Mouse (Mus musculus) heart, embryonic 13.5 days (tissue): ENCODE data around the gene Meaf6. TPM values are rescaled to one million over a fixed set of nuclear protein-coding genes. Genes with fewer than 3 reads are reported as not detected.
A peak's percentile ranks its signal among the peaks of the same experiment; 100 is the strongest.

ENCODE experiments used
- ATAC-seq: fragments of 200-750 bp; cut with Nextera tagmentation; 2 replicates; pipeline ENCODE4 v1.8.0; 2017; ENCODE audit warnings: moderate TSS enrichment; ENCODE audit not compliant: insufficient number of reproducible peaks, low FRiP score, low TSS enrichment; ENCODE audit errors: extremely low read depth
- H3K27ac ChIP-seq: fragments of 300-500 bp; sonication (generic); replicated peaks from 2 replicates; pipeline ENCODE4 v1.5.1; 2015; ENCODE audit warnings: moderate library complexity, mild to moderate bottlenecking, inconsistent platforms
- H3K27me3 ChIP-seq: fragments of 300-500 bp; sonication (generic); replicated peaks from 2 replicates; pipeline ENCODE4 v1.6.1; 2015; ENCODE audit warnings: mild to moderate bottlenecking, inconsistent platforms
- H3K36me3 ChIP-seq: fragments of 300-500 bp; sonication (generic); 2 replicates; pipeline ENCODE4 v1.6.1; 2015; ENCODE audit warnings: mild to moderate bottlenecking, inconsistent platforms
- H3K4me1 ChIP-seq: fragments of 300-500 bp; sonication (generic); 2 replicates; pipeline ENCODE4 v1.6.1; 2015; ENCODE audit warnings: inconsistent platforms
- H3K4me2 ChIP-seq: fragments of 300-500 bp; sonication (generic); 2 replicates; pipeline ENCODE4 v1.6.1; 2015; ENCODE audit warnings: inconsistent platforms, mild to moderate bottlenecking, moderate library complexity
- H3K4me3 ChIP-seq: fragments of 300-500 bp; sonication (generic); 2 replicates; pipeline ENCODE4 v1.5.1; 2015; ENCODE audit warnings: moderate library complexity, mild to moderate bottlenecking, inconsistent platforms
- H3K9ac ChIP-seq: fragments of 300-500 bp; sonication (generic); 2 replicates; pipeline ENCODE4 v1.6.1; 2015; ENCODE audit warnings: inconsistent platforms, mild to moderate bottlenecking, moderate library complexity
- H3K9me3 ChIP-seq: fragments of 300-500 bp; sonication (generic); 2 replicates; pipeline ENCODE4 v1.6.1; 2016; ENCODE audit warnings: inconsistent platforms
- WGBS: fragments of 180-500 bp; shearing (Covaris S2); methylation state at CpG from one replicate; pipeline ENCODE4 v1.1.7; 2015; ENCODE audit warnings: mixed read lengths; 5-methylcytosine and 5-hydroxymethylcytosine counted together
- polyA plus RNA-seq: library from polyadenylated mRNA; unstranded; fragments of >200 nt; fragmentation: Nextera tagmentation; extraction: Ambion mirVana; gene quantifications from 2 replicates; pipeline ENCODE4 v1.2.1, GENCODE M21; 2015

Gene Meaf6
- polyA plus RNA-seq, 1 experiment from 2014 or later: 42.6 TPM

DNA sequence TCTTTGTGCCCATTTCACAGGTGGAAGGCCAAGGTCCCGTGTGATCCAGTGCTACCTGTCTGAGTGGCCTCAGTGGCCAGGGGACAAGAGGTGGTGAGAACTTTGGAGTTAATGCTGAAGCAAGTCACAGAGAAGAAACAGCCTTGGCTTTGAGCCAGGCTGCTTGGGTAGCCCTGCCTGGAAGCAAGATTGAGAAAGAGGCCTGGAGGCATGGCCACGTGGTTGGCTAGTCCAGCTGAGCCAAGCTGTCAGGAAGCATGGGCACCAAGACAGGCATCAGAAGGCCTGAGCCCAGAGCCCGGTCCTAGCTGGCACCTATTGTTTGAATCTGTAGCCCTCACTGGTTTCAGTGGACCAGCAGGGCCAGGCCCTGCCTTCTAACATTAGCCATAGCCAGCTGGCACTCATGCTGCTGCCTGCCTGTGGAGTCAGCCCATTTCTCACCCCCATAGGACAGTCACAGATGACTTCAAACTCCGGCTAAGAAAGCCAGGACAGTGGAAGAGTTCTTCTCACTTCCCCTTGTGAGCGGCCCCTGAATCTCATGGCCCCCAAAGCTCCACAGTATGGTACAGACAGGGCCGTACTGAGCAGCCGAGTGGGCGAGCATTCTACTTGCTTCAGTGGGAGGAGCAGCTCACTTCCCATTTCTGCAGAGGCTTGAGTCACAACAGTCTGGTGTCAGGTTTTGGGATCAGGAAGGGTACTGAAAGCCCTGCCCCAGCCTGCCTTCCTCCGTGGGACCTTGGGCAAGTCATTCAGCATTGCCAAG, 31.3 kb downstream of the Meaf6 start:
- H3K9me3 ChIP-seq: no peaks in the 10 kb centered on the region
- WGBS: 73% methylated on average over 9 of the region's 9 CpGs
- peaks cover 20% of the 10 kb centered on the region for H3K36me3 ChIP-seq
- ATAC-seq: no peak
- H3K4me1 ChIP-seq: peaks cover 26% of the 10 kb centered on the region
- H3K27me3 ChIP-seq: no peaks in the 10 kb centered on the region
- H3K4me3 ChIP-seq: no peak overlapping the region
- no peak overlapping the region for H3K9ac ChIP-seq
- no peak overlapping the region for H3K27ac ChIP-seq
- no peak overlapping the region for H3K4me2 ChIP-seq

DNA sequence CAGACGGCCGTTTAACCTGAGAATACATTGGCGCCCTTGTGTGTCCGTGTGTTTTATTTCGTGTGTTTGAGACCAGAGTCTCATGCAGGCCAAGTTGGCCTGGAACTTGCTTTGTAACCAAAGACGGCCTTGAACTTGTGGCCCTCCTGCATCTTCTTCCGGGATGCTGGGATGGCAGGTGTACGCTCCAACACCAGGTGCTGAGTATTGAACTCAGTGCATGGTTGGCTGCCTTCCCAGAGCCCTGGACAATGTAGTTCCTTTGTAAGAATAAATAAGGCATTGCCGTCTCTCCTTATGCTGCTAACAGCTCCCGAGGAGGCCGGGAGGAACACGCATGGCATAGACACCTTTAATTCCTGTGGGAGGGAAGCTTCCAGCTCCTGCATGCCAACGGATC, 32.0 kb downstream of the Meaf6 start:
- H3K4me2 ChIP-seq: no peak overlapping the region
- ATAC-seq: no peak
- no peaks in the 10 kb centered on the region for H3K27me3 ChIP-seq
- no peaks in the 10 kb centered on the region for H3K9me3 ChIP-seq
- 70% methylated on average over 13 of the region's 13 CpGs for WGBS
- no peak overlapping the region for H3K27ac ChIP-seq
- no peak overlapping the region for H3K4me3 ChIP-seq
- peaks cover 16% of the 10 kb centered on the region for H3K36me3 ChIP-seq
- peaks cover 21% of the 10 kb centered on the region for H3K4me1 ChIP-seq
- H3K9ac ChIP-seq: no peak overlapping the region

DNA sequence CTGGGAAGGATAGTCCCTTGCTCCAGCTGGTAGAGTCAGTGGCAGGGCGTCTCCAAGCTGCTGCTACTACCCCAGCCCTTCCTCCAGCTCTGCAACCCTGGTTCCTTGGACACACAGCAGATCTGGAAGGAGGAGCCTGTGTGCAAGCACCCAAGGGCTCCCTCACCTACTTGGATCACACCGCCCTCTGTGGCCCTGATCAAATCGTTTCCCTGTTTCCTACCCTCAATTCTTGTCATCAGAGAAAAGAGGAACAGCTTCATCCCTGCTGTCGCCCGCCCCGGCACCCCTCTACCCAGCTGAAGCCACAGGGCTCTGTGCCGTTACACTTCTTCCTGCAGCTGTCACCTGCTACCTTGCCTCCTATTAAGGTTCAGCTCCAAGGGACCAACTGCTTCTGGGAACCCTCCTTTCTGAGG, 33.0 kb downstream of the Meaf6 start:
- WGBS: 79% methylated on average over 7 of the region's 7 CpGs
- Histone ChIP-seq H3K4me2 (no peak overlapping the region), H3K9ac (no peak overlapping the region), H3K4me1 (peaks cover 30% of the 10 kb centered on the region), H3K27ac (no peak overlapping the region), H3K27me3 (no peaks in the 10 kb centered on the region), H3K36me3 (peaks cover 16% of the 10 kb centered on the region), H3K9me3 (no peaks in the 10 kb centered on the region), H3K4me3 (no peak overlapping the region)
- ATAC-seq: no peak

DNA sequence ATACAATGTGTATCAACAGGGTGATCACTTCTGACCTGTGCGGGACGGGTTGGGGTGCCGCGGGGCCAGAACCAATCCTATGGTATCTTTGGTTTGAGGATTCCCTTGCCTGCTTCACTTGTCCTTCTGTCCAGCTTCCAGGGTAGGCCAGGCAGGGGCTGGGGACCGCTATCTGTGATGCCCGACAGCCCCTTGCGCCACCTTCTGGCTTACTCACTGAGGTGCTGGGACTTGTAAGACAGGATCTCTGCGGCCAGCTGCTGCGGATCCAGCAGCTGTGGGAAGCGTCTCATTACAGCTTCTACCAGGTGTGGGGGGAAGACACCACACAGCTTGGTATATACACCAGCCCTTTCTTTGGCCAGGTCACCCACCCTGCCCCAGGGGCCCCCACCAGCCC, 34.1 kb downstream of the Meaf6 start:
- ATAC-seq: no peak
- no peak overlapping the region for H3K27ac ChIP-seq

DNA sequence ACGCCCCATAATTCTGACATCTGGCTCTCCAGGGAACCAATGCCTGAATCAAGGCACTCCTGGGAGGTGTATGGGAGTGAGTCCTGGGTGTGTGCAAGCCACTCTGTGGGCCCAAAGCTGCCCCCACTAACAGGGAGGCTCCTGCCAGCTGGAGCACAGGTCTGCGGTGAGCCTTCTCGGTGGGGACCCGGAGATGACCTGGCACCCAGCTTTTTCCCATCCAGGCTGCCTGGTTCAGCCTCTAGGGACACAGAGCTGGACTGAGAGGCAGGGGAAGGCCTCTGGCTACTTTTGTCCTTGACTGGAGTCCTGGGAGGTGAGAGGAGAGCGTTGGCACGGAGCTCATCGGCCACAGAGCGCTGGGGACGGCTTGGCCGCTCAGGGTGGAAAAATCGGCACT, 34.8 kb downstream of the Meaf6 start:
- H3K9me3 ChIP-seq: no peaks in the 10 kb centered on the region
- H3K36me3 ChIP-seq: peaks cover 16% of the 10 kb centered on the region
- H3K27ac ChIP-seq: no peak overlapping the region
- no peak overlapping the region for H3K4me2 ChIP-seq
- no peaks in the 10 kb centered on the region for H3K27me3 ChIP-seq
- ATAC-seq: no peak
- H3K9ac ChIP-seq: no peak overlapping the region
- 85% methylated on average over 11 of the region's 11 CpGs for WGBS
- no peak overlapping the region for H3K4me3 ChIP-seq
- peaks cover 43% of the 10 kb centered on the region for H3K4me1 ChIP-seq

More for the DNA sequence above, 34.1 kb downstream of the Meaf6 start:
- Histone ChIP-seq H3K4me3 (no peak overlapping the region), H3K27me3 (no peaks in the 10 kb centered on the region), H3K9me3 (no peaks in the 10 kb centered on the region), H3K4me2 (no peak overlapping the region), H3K4me1 (peaks cover 41% of the 10 kb centered on the region), H3K9ac (no peak overlapping the region), H3K36me3 (peaks cover 16% of the 10 kb centered on the region)
- 40% methylated on average over 10 of the region's 10 CpGs for WGBS

DNA sequence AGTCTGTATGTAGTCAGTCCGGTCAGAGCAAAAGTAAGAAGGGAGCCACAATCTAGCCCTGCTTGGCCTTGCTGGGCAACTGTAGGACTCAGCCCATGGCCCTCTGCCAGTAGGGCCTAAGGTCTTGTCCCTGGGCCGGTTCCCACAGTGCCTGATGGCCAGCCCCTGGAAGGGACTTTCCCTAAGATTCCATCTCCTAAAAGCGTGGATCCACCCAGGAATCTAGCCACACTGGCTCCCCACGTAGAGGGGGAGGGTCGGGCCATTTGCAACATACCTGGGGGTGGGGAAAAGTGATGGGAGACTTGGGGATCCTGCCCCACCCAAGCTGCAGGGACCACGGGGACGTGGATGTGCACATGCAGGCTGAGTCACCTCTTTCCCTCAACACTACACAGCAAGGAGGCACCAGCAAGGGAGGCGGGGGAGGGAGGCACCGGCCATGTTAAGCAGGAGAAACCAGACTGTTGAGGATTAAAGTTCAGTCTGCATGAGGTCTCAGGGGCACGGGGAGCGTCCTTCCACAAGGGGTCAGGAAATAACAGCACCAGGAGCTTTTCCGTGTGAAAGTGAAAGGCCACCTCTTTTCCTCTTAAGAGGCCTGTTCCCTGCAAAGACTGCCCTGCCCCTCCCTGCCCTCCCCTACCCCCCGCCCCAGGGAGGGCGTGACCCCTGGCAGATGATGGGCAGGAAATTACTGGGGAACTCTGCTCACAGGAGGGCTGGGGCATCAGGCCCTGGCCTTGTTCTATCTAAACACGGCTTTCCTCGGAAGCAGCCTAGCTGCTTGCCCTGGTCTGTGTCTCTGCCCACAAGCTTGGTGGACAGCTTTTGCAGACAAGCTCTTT, 37.7 kb downstream of the Meaf6 start:
- WGBS: 19% methylated on average over 16 of the region's 16 CpGs
- peak overlapping the region; percentile 37 for H3K4me2 ChIP-seq
- no peaks in the 10 kb centered on the region for H3K9me3 ChIP-seq
- peaks cover 46% of the 10 kb centered on the region for H3K4me1 ChIP-seq
- ATAC-seq: no peak
- H3K4me3 ChIP-seq: no peak overlapping the region
- peak overlapping the region; percentile 70 for H3K9ac ChIP-seq
- H3K36me3 ChIP-seq: peaks cover 16% of the 10 kb centered on the region
- no peaks in the 10 kb centered on the region for H3K27me3 ChIP-seq
- peak overlapping the region; percentile 50; the same call in 1 of the 2 replicates for H3K27ac ChIP-seq

DNA sequence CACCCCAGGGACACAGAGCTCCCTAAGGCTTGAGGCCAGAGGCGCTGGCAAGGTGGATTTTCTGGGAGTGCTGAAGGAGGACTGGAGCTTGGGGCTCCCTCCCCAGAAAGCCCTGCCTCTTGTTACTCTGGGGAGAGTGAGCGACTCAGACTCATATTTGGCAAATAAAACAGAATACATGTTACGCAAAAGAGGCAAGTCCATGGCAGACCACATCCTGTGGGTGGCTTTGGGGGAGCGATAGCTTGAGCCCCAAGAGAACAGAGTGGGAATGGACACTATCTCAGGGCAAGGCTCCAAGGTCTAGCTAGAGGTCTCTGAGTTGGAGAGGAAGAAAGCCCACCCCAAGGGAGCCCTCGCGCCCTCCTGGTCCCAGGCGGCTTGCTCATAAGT, 38.3 kb downstream of the Meaf6 start:
- peak overlapping the region; percentile 37 for H3K4me2 ChIP-seq

DNA sequence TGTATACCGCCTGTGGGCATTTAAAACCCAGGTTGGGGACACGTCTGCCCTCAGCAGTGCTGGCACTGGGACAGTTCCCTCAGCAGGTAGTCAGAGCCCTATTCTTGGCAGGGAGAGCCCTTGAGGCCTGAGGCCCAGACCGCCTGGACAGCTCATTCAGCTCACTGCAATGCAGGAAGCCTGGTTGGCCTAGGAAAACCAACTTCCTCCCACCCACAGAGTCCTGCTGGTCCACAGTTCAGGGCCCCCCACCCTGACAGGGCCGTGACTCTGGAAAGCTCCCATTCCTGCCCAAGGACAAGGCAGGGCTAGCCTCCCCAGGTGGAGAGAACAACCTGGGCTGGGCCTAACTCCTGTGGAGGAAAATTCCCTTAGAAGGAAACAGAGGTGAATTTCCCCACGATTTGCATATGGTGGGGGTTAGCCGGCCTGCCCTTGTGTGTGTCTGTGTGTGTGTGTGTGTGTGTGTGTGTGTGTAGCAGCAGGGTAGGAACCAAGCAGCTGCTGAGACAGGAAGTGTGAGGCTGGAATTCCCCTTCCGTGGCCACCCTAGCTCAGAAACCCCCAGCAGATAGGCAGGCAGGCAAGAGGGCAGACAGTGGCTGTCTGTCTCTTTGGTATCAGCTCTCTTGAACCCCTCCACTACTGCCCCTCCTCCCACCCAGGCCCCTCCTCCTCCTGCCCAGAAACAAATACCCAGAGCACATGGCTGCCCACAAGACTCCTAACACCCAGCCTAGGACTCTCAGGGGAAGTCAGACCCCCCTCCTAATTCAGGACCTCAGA, 39.7 kb downstream of the Meaf6 start:
- Histone ChIP-seq H3K36me3 (peaks cover 15% of the 10 kb centered on the region), H3K9me3 (no peaks in the 10 kb centered on the region), H3K9ac (peak overlapping the region; percentile 40; the same call in 1 of the 2 replicates), H3K4me1 (peaks cover 52% of the 10 kb centered on the region), H3K27ac (peak overlapping the region; percentile 56; the same call in 1 of the 2 replicates), H3K4me2 (peak overlapping the region; percentile 5; the same call in 1 of the 2 replicates), H3K27me3 (0 out of 2 replicates have a peak, but pooled peaks cover 3% of the 10 kb centered on the region), H3K4me3 (no peak overlapping the region)
- 36% methylated on average over 7 of the region's 7 CpGs for WGBS
- no peak for ATAC-seq

More for the DNA sequence above, 38.3 kb downstream of the Meaf6 start:
- Histone ChIP-seq H3K9me3 (no peaks in the 10 kb centered on the region), H3K4me1 (peaks cover 51% of the 10 kb centered on the region), H3K4me3 (no peak overlapping the region), H3K9ac (peak overlapping the region; percentile 70), H3K27ac (peak overlapping the region; percentile 50; the same call in 1 of the 2 replicates), H3K36me3 (peaks cover 16% of the 10 kb centered on the region), H3K27me3 (no peaks in the 10 kb centered on the region)
- no peak for ATAC-seq
- WGBS: 65% methylated on average over 7 of the region's 7 CpGs

DNA sequence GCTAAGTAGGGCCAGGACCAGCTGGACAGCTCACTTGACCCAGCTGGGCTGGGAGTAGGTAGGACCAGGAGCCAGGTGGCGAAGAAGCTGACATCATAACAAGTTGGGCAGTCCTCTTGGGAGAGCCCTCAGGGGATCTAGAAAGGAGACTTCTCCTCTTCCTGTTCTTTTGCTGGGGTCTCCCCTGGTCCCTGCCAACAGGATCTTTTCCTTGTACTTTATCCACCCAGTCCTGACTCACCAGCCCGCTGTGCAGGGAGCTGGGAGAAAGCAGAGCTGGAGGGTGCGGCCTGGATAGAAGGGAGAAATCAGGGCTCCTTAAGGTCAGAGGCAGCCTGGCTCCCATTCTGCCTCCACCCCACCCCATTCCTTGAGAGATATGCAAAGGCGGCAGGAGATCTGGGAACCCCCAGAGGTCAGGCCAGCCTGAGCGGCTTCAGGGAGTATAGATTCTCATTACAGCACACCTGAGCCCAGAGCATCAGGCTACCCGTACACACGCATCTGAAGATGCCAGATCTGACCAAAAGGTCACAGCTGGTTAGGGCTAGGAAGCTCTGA, 40.5 kb downstream of the Meaf6 start:
- H3K36me3 ChIP-seq: peaks cover 7% of the 10 kb centered on the region

DNA sequence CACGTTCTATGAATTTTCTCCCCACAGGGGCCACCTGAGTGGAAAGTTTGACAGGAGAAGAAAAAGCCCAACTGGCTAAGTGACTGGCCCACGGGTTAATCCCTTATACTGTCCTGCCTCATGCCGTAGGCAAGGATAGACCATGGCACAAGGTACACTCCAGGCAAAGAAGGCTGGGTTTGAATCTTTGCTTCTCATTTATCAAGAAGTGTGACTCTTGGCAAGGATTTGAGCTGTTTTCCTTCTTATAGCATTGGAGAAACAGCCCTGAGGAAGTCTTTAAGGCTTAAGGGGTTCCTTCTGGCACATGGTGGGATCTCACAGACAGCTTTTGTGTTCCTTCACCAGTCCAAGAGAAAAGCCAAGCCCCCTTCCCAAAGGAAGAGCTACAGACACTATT, 41.3 kb downstream of the Meaf6 start:
- no peak overlapping the region for H3K27ac ChIP-seq
- peak overlapping the region; percentile 85; the same call in 1 of the 2 replicates for H3K4me2 ChIP-seq
- no peaks in the 10 kb centered on the region for H3K9me3 ChIP-seq
- 87% methylated on average over 3 of the region's 3 CpGs for WGBS
- no peak overlapping the region; the same call in 1 of the 2 replicates for H3K4me3 ChIP-seq
- no peak for ATAC-seq
- H3K27me3 ChIP-seq: 0 out of 2 replicates have a peak, but pooled peaks cover 3% of the 10 kb centered on the region
- H3K9ac ChIP-seq: no peak overlapping the region
- H3K4me1 ChIP-seq: peaks cover 53% of the 10 kb centered on the region
- no peaks in the 10 kb centered on the region for H3K36me3 ChIP-seq

More for the DNA sequence above, 40.5 kb downstream of the Meaf6 start:
- Histone ChIP-seq H3K9ac (peak overlapping the region; percentile 40; the same call in 1 of the 2 replicates), H3K4me3 (no peak overlapping the region), H3K9me3 (no peaks in the 10 kb centered on the region), H3K27ac (0 out of 2 replicates have a peak overlapping the region, but pooled peaks have one; percentile 56), H3K4me2 (peak overlapping the region; percentile 5; the same call in 1 of the 2 replicates), H3K4me1 (peaks cover 52% of the 10 kb centered on the region), H3K27me3 (0 out of 2 replicates have a peak, but pooled peaks cover 3% of the 10 kb centered on the region)
- ATAC-seq: no peak
- 78% methylated on average over 7 of the region's 7 CpGs for WGBS
